Mouse (Mus musculus): Measurements from ENCODE around the gene Serpina9.

Serpina9 gene

DNA sequence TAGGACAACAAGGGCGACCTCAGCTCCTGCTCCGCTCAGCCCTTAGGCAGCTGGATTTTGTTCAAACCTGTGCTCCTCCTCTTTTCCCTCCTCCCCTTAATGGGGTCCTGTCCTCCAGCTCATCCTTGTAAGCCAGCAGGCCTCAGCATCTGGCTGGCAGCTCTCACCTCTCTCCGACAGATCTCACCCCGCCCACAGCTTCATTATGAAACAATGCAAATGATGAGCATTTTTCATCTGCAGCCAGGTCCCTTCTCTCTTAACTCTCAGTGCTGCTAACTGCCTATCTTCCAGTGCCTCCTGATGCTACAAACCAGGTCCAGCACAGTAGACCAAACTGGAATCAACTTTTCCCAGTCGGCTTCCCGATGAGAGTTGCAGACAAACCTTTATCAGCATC is at the start of gene Serpina9:
Serpina9 (minus strand) TSS at position 136 of the 400 bp plus-strand sequence.
- DNase-seq (ENCODE audit: low spot score in 2 of 2) = no peak

DNA sequence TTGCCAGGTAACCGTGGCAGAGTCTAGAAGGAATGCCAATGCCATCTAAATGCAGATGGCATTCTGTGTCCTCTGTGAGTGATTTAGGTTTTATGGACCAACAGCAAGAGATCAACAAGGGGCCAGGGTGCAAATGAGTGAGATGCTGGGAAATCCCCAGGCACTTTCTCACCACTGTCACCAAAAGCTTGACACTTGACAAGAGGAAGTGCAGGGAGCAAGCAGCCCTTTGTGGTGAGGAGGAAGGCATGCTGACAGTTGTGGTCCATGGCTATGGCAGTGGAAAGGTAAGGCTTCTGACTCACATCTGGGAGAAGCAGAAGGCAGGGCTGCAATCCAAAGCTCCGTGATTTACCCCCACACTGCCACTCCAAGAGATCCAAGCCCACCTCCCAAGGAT is 48.3 kb upstream of the Serpina9 start:
- no peak for DNase-seq (ENCODE audit: low spot score in 2 of 2)

DNA sequence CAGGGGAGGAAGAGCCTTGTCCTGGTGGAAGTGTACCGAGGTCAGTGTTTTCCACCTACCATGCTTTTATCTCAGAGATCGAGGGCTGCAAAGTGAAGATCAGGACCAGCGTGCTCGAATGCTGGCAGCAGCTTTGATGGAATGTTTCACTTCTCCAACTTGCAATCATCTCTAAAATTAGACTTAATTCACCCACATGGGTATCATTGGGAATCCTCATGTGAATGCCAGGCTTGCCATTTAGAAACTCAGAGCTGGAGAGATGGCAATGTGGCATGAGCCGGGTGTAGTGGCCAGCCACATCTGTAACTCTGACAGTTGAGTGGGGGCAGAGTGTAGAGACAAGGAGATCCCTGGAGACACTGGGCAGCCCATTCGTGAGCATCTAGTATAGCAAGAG is 46.6 kb upstream of the Serpina9 start:
- DNase-seq (ENCODE audit: low spot score in 2 of 2) = no peak

DNA sequence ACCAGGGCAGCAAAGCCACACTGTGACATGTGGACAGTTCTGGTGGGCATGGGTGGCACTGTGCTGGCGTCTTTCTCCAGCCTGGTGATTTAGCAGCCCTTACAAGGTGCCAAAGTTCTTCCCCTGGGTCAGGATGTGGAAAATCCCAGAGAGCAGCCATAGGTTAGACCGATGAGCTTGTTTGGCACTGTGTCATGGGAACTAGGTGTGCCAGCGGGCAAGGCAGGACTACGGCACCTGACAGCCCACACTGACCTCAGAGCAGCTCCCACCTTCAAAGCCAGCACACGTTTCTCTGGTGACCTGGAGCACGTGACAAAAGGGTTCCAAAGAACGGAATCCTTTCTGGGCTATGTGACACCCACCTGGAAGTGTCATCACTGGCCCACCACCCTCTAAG is 44.0 kb upstream of the Serpina9 start:
- DNase-seq (ENCODE audit: low spot score in 2 of 2) = no peak

DNA sequence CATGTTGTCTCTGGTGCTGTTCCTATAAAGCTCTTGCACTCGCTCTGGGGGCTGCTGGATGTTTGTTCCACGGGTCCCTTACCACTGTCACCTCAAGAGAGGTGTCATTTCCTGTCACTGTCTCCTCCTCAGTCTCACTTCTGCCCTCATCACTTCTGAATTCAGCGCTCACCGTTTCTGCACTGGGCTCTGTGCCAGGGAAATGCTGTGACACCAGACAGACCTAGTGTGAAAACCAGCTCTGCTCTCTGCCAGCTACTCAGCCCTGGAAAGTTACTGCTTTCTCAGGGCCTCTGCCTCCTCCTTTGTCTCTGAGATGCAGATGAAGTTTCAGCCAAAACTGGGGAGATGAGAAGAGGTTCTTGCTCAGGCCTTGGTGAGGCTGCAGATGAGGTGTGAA is 43.5 kb upstream of the Serpina9 start:
- peak in 1 of 2 experiments; percentile 26 for DNase-seq (ENCODE audit: low spot score in 2 of 2)

DNA sequence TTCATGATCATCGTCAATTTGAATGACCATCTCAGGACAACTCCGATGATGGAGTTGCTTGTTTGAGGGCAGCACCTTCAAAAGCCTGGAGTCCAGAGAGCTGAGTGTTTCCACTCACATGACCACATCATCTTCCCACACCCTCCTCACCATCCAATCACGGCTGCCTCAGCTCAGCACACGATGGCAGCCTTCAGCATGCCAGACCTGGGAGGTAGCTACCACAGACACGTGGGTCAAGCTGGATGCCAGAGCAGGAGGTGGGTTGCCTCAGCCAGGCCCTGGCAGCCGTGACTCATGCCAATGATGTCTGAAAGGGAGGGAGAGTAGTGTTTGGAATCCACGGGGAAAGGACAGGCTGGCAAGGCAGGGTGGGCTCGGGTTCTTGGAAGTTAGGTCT is 42.2 kb upstream of the Serpina9 start:
- no peak for DNase-seq (ENCODE audit: low spot score in 2 of 2)

DNA sequence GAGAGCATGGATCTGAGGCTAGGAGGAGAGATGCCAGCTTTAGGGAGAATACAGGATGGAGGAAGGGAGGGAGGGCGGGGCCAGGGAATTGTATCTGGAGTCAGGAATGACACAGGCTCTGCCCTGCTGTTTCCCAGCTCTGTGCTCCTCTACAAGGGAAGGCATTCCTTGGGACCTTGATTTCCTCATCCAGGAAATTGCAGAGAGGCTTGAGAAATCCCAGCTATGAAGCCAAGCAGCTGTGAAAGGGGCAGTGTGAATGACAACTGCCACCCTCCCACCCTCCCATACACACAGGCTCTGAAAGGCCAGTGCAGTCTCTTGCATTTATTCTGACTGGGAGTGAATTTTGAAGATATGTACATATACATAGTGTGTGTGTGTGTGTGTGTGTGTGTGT is 40.4 kb upstream of the Serpina9 start:
- no peak for DNase-seq (ENCODE audit: low spot score in 2 of 2)

DNA sequence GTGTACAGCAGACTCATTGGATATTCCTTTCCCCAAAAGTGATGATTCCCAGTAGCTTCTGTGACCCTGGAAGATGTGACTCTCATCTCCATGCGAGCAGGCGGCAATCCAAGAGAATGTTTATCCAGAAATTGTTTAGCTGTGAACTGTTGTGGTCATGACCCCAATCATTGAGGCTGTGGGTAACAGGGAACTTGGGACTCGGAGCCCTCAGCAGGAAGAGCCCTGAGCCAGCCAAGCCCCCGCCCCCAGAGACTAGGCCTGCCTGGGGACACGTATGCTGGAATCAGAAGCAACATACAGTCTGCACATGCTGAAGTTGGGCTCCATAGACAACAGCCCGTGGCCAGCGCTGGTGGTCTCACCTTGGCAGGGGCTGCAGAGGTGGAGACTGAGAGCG is 32.2 kb upstream of the Serpina9 start:
- DNase-seq (ENCODE audit: low spot score in 2 of 2) = no peak

DNA sequence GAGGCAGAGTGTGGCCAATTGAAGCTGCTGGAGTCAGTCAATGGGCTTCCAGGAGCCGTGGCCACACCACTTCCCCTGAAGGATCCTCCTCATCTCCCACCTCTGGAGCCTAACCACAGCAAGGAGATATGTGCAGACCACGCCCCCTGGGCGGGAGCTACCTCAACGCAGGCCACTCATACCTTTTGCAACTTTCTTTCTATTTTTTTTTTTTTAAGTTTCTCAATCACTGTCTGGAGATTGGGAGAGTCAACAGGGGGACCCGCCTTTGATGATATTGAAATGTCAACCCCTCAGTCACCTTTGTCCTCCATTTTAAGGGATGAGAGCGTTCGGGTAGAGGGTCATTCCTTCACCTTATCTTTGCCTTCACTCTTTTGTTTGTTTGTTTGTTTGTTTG is 30.8 kb upstream of the Serpina9 start, which contains the start of gene Serpina12:
Serpina12 (minus strand) TSS at position 101 of the 400 bp plus-strand sequence.
- no peak for DNase-seq (ENCODE audit: low spot score in 2 of 2)

DNA sequence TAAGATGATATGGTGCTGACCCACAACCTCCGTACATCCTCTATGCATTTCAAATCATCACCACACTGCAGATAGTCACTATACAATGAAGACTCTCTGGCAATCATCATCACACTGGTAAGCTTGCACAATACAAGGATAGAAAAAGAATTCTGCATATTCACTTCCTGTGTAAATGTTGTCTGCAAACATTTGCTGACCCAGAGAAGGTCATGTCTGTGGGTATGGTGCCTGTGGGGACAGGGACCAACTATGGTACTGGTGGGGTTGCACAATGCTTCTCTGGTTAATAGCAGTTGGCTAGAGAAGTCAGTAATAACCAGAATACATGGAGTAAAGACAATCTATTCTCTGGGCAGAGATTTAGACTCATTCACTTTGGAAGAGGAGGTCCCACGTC is 29.2 kb upstream of the Serpina9 start:
- DNase-seq (ENCODE audit: low spot score in 2 of 2) = no peak

DNA sequence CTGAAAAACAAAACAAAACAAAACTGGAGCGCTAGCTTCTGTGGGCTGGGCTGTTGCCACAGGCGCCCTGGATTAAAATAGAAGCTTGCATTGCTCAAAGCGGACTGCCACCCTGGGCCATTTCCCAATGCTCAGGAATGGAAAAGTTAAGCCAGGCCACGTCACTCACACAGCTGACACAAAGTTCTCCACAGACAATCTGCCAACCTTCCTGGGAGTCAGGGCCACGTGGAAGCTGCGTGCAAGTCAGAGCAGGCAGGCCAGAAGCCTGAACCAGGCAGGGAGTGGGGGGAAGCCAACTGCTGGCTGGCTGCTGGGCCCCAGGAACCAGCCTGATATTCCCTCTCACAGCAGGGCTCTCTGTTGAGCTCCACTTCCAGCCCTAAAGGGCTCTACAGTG is 27.8 kb upstream of the Serpina9 start:
- DNase-seq (ENCODE audit: low spot score in 2 of 2) = no peak

DNA sequence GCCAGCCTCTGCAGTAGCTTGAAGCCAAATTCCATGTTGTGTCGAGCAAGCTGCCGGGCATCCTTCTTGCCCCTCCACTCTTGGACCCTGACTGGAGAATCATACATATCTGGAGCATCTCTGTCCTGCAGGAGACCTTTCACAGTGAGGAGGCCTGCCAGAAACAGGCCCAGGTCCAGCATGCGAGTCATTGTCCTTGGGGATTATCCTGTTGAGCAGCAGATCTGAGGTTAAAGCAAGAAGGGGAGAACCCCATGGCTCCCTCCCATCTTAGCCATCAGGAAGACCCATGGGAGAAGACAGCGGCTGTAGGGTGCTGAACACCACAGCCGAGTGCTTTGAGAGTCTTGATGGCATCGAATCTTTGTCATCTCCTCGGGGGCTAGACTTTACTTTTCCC is 24.6 kb upstream of the Serpina9 start:
- DNase-seq (ENCODE audit: low spot score in 2 of 2) = no peak

DNA sequence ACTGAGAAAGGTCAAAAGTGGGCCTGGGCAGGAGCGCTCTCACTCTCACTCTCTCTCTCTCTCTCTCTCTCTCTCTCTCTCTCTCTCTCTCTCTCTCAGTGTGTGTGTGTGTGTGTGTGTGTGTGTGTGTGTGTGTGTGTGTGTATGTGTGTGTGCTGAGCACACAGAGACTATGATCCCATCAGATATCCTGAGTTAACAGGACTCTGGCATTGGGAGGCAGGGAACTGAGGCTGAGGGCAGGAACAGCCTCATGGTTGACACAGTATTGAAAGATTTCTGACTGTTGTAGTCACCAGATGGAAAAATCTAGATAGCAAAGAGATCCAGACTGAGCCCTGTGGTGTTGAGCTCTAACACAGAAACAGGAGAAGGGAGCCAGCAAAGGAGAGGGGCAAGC is 20.2 kb upstream of the Serpina9 start:
- no peak for DNase-seq (ENCODE audit: low spot score in 2 of 2)

DNA sequence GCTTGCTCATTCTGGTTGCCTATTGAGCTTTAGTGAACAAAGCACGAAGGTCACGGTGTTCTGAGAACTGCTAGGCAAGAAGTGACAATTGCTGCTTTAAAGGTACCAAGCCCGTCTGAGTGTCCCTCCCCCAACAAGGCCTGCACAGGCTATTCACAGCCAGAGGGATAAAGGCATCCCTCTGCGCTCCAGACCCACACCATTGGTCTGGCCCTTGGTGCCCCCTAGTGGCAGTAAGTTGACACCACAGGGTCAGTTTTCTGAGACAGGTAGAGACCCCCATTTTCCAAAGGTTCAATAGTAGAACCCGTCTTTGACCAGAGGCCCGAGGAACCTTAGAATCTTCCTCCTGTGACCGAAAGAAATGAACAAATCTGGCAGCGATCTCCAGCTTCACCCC is 16.4 kb upstream of the Serpina9 start:
- DNase-seq (ENCODE audit: low spot score in 2 of 2) = no peak

DNA sequence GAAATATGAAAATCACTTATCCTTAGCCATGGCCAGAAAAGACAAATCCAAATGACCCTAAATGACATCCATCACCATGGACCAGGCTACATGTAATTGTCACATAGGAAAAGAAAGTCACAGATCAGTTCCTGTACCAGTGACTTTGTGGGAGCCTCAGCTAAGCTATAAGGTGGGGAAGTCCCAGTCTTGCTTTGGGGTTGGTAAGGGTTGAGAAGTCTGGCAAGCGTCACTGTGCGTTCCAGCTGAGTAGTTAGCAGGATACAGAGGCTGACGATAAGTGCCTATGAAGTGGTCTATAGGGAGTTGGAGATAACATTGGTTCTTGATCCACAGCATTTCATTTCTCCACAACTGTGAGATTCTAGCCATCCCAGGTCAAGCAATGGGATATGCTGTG is 1.7 kb upstream of the Serpina9 start:
- no peak for DNase-seq (ENCODE audit: low spot score in 2 of 2)

DNA sequence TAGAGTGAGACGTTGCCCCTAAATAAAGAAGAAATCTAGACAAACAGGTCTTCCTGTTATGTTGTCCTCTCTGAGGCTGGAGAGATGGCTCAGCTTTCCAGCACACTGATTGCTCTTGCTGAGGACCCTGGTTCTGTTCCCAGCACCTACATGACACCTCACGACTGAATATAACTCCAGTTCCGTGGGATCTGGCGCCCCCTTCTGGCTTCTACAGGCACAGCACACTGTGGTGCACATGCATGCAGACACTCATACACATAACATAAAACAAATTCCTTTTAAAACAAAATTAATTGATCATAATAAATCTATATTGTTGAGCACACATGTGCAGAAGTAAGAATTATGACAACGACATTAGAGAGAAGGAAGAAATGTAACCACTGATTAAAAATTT is 8.9 kb downstream of the Serpina9 start:
- no peak for DNase-seq (ENCODE audit: low spot score in 2 of 2)

DNA sequence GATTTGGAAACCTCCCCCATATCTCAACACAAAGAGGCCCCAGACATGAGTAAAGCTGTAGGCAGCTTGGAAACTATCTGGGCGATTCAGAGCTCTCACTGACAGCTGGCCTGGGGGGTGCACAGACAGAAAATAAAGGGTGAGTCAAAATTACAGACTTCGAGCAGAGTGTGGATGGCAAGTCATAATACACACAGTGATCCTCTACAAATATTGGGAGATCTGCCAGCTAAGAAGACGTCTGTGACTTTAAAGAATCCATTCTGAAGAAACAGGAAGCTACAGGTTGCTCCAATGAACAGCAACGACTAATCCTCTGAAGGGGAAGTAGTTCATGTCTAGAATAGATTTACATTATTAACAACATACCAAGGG is 10.3 kb downstream of the Serpina9 start:
- no peak for DNase-seq (ENCODE audit: low spot score in 2 of 2)

DNA sequence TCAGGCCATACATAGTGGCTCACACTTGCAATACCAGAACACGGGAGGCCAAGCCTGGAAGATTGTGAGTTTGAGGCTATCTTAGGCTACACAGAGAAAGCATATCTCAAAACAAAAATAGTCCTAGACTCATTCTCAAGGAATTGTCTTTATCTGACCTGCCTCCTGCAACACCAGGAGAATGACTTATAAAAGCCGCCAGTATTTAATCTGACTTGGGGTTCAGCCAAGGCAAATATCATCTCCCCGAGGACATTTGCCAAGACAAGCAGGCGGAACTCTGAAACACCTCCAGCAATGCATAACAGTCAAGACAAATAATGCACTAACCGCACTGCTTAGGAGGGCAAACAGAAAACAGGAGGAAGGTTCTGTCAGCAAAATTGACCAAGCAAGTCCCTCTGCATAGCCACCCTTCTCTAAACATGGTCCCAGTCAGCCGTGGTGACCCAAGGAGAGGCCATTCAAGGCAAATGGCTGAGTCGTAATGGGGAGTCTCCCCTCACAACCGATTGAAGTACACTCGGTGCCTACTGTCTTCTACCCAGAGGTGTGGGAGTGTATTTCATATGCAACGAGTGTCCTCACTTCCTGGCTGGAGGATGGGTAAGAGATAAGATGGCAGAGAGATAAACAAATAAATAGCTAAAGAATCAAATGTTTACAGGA is 10.9 kb downstream of the Serpina9 start:
- no peak for DNase-seq (ENCODE audit: low spot score in 2 of 2)

DNA sequence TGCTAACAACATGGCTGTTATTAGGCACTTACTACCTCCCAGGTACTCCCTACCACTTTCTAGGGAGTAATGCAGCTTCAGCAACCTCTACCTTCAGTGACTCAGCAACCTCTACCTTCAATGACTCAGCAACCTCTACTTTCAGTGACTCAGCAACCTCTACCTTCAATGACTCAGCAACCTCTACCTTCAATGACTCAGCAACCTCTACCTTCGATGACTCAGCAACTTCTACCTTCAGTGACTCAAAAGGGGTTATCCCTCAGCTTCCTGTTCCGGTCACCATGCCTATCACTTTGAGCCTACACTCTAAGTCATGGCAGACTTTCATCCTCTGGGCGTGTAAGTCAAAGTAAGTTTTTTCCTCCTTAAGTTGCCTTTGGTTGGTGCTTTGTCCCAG is 13.0 kb downstream of the Serpina9 start:
- DNase-seq (ENCODE audit: low spot score in 2 of 2) = no peak

DNA sequence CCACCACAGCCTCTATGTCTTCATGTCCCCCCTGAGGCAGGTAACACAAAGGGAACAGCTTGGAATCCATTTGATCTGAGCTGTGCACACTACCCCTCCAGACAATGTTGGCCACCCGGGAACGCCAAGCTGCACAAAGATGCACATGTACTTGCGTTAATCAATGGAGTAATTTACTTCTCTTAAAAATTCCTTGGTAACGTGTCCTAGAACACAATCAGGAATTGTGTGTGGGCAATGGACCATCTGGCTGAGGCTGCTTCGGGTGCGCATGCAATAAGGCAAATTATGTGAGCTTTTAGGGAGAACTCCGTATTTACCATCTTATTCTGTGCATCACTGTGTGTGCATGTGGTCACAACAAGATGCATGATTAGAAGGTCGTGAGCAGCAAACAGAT is 13.9 kb downstream of the Serpina9 start:
- DNase-seq (ENCODE audit: low spot score in 2 of 2) = no peak

DNA sequence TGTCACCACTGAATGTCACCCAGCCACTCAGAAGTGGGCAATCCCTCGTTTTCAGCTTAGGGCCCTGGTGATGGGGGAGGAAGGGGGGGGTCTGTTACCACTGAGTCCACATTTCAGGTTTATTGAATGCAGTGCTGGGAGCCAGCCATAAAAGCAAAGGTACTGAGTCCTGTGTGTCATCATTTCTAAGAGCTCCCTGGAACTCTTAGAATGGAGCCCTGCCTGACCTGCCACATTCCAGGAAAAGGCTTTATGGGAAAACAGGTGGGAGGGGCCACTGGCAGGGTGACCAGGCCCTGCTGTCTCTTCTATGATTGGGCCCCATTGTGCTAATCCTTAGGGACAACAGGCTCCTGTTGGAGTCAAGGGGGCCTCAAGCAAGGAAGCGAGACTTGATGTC is 17.0 kb downstream of the Serpina9 start:
- DNase-seq (ENCODE audit: low spot score in 2 of 2) = no peak

DNA sequence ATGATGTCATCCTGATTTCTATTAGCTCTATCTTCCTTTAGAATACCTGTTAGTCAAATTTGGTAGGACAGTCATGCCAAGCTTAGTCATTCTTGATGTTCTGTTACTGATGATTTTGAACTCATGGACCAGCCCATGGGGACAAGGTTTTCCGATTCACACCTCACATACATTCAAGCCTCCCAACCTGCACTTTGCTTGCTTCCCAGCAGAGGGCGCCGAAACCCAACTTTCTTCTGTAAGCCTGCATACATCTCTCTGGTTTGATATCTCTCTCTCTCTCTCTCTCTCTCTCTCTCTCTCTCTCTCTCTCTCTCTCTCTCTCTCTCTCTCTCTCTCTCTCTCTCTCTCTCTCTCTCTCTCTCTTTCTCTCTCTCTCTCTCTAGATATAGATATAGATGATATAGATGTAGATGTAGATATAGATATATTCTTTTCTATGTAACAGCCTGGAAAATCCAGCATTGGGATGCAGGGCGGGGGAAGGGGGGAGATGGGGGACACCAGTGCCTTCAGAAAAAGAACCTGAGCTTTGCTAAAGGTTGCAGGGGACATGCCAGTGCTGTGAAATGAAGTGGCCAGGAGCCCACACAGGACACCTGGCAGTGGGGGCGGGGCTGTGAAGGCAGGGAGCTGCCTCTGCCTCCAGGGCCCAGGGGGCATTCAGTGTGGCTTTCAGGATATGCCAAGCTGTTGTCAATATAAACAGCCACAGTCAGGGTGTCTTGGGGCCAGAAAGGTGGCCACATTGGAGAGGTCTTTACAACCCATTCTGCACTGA is 18.1 kb downstream of the Serpina9 start:
- DNase-seq (ENCODE audit: low spot score in 2 of 2) = peak; percentile 59 to 80

DNA sequence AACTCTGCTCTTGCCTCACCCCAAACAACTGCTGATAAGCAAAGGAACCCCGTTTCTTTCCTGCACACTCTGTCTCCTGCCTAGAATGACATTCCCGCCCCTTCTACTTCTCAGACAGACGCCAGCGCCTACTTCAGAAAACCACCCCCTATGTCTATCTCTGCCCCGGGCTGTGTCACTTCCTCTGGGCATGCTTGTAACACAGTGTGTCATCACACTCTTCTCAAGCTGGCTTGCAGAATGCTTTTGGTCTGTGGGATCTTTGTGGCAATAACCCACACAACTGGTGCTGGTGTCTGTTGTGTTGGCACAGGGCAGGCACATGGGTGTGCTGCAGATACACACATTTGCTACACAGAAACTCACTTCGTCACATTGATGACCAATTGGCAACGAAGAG is 20.6 kb downstream of the Serpina9 start:
- DNase-seq (ENCODE audit: low spot score in 2 of 2) = no peak

DNA sequence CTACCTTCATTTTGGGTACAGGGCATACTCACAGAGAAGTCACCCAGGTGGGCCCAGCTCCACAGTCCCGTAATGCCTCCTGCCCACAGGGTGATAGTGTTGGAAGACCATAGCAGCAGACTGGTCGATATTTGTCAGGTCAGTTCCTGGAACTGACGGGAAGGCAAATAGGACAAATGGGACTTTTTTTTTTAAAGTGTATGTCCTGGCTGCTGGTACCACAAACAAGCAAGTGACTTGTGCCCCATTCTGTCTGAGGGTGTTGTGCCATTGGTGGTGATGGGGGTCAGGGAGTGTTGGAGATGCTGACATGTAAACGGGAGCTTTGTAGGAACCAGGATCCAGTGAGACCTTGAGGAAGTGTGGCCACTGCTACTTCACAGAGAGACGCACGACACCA is 23.7 kb downstream of the Serpina9 start, which contains the start of gene Serpina11:
Serpina11 (minus strand) TSS at position 101 of the 400 bp plus-strand sequence.
- no peak for DNase-seq (ENCODE audit: low spot score in 2 of 2)
